Mouse (Mus musculus): ENCODE measurements at regions not wholly inside any gene's neighbourhood (a gene's known extent, or its start where the extent isn't known, plus 50 kb on each side); places are given as distances from the start of the nearest gene placed in this dataset.

DNA sequence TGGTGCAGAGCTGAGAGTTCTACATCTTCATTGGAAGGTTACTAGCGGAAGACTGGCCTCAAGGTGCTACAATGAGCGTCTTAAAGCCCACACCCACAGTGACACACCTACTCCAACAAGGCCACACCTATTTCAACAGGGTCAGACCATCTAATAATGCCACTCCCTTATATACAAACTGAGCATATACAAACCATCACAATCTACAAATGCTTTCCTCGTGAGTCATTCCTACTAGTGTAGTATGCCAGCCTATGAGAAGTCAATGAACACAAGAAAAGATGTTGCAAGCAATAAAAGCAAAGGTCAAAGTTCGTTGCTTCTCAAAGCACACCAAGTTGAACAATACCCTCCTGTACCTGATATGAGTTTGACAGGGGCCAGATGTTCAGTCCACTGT, 424.7 kb downstream of the Tm4sf1 start:
- no peak for TF ChIP-seq CTCF (conservative IDR thresholded peaks at IDR 0.05; ENCODE audit: insufficient read depth, insufficient read length, low read depth, low read length)
- no peak for TF ChIP-seq POLR2A (IDR thresholded peaks at IDR 0.05; ENCODE audit: low read depth, low read length)

Measured in kidney, adult 2 months (tissue).